Mouse (Mus musculus): ENCODE results near the gene Sppl2b. TPM values are rescaled to one million over a fixed set of nuclear protein-coding genes. Genes with fewer than 3 reads are reported as not detected.
A peak's percentile ranks its signal among the peaks of the same experiment; 100 is the strongest.

Gene Sppl2b
- total and polyA plus RNA-seq, 2 experiments from 2014 or later = 78.6 to 132 TPM

DNA sequence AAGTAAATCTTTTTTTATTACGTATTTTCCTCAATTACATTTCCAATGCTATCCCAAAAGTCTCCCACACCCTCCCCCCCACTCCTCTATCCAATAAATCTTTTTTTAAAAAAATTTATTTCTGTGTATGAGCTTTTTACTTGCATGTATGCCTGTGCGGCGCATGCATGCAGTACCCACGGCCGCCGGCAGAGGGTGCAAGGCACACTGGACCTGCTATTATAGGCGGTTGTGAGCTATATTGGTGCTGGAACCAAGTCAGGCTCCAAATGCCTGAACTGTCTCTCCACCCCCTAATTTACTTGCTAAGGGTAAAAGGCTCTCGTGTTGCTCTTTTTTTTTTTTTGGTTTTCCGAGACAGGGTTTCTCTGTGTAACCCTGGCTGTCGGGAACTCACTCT, 26.2 kb downstream of the Sppl2b start:
- no peak overlapping the region for H3K4me2 ChIP-seq (ENCODE audit: low read depth, low read length, poor library complexity, severe bottlenecking)
- H3K36me3 ChIP-seq (ENCODE audit: insufficient read depth, low read length) = no peaks in the 10 kb centered on the region
- TF ChIP-seq CTCF (IDR thresholded peaks at IDR 0.05) = peak; percentile 78
- ATAC-seq (ENCODE audit: low FRiP score) (no peak), DNase-seq (ENCODE audit: low spot score) (peak; percentile 47)
- H3K9ac ChIP-seq (replicated peaks; ENCODE audit: low read length, poor library complexity, severe bottlenecking) = no peak overlapping the region
- H3K27ac ChIP-seq (ENCODE audit: low read depth, low read length) = no peak overlapping the region
- H3K27me3 ChIP-seq (ENCODE audit: insufficient read depth, low read length) = no peaks in the 10 kb centered on the region
- no peaks in the 10 kb centered on the region for H3K9me3 ChIP-seq (ENCODE audit: low read length)
- H3K4me1 ChIP-seq (ENCODE audit: insufficient read depth, low read length) = no peaks in the 10 kb centered on the region
- H3K4me3 ChIP-seq (ENCODE audit: low read depth, low read length) = no peak overlapping the region
- WGBS = 26% methylated on average over 10 of the region's 10 CpGs

DNA sequence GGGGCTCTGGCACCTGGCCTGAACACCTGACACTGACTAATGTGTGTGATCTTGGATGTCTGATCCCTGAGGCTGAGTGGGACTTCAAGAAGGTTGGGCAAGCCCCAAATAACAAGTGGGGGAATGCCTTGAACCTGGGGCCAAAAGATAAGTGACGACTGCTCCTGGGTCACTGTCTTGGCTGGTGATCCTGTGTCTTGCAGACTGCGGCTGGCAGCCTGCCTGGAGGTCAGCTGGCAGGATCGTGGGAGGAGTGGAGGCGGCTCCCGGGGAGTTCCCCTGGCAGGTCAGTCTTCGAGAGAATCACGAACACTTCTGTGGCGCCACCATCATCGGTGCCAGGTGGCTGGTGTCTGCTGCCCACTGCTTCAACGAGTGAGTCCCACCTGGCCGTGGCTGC, 32.1 kb downstream of the Sppl2b start:
- H3K4me3 ChIP-seq (ENCODE audit: low read depth, low read length) = no peak overlapping the region
- ATAC-seq (ENCODE audit: low FRiP score) = no peak
- H3K27ac ChIP-seq (ENCODE audit: low read depth, low read length) = no peak overlapping the region
- peak; percentile 12 for DNase-seq (ENCODE audit: low spot score)
- TF ChIP-seq CTCF (IDR thresholded peaks at IDR 0.05) = no peak
- no peaks in the 10 kb centered on the region for H3K4me1 ChIP-seq (ENCODE audit: insufficient read depth, low read length)
- WGBS = 73% methylated on average over 11 of the region's 11 CpGs
- no peaks in the 10 kb centered on the region for H3K36me3 ChIP-seq (ENCODE audit: insufficient read depth, low read length)
- H3K9me3 ChIP-seq (ENCODE audit: low read length) = no peaks in the 10 kb centered on the region
- no peak overlapping the region for H3K9ac ChIP-seq (replicated peaks; ENCODE audit: low read length, poor library complexity, severe bottlenecking)
- H3K4me2 ChIP-seq (ENCODE audit: low read depth, low read length, poor library complexity, severe bottlenecking) = no peak overlapping the region
- no peaks in the 10 kb centered on the region for H3K27me3 ChIP-seq (ENCODE audit: insufficient read depth, low read length)

- no peak for TF ChIP-seq CTCF (IDR thresholded peaks at IDR 0.05)
- Histone ChIP-seq H3K36me3 (ENCODE audit: insufficient read depth, low read length) (peaks cover 9% of the 10 kb centered on the region; the same call in 1 of the 2 replicates), H3K4me1 (ENCODE audit: insufficient read depth, low read length) (peaks cover 4% of the 10 kb centered on the region; the same call in 1 of the 2 replicates), H3K9ac (replicated peaks; ENCODE audit: low read length, poor library complexity, severe bottlenecking) (no peak overlapping the region), H3K27me3 (ENCODE audit: insufficient read depth, low read length) (no peaks in the 10 kb centered on the region), H3K4me3 (ENCODE audit: low read depth, low read length) (no peak overlapping the region), H3K27ac (ENCODE audit: low read depth, low read length) (no peak overlapping the region), H3K4me2 (ENCODE audit: low read depth, low read length, poor library complexity, severe bottlenecking) (no peak overlapping the region), H3K9me3 (ENCODE audit: low read length) (no peaks in the 10 kb centered on the region)
- ATAC-seq (ENCODE audit: low FRiP score) (no peak), DNase-seq (ENCODE audit: low spot score) (no peak)
- 89% methylated on average over 7 of the region's 7 CpGs for WGBS
Measured at GRCm38 (mm10) chr10:80895100-80895499, 40.0 kb downstream of the Sppl2b start.

DNA sequence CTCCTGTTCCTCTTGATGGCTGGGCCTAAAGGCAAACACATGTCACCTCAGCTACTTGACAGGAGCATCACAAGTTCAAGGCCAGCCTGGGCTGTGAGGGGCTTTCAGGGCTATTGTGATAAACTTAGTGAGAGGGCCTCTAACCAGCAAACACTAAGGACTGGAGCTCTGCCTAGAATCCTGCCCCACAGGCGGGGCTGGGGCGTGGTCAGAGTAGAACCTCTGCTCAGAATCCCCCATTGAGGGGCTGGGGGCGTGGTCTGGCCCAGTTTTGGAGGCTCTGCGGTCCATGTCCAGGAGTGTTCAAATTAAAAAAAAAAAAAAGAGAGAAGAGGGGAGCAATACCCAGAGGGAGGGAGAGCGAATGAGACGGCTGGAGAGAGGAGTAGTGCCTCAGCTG, 40.6 kb downstream of the Sppl2b start:
- Histone ChIP-seq H3K4me2 (ENCODE audit: low read depth, low read length, poor library complexity, severe bottlenecking) (no peak overlapping the region), H3K27ac (ENCODE audit: low read depth, low read length) (no peak overlapping the region), H3K9me3 (ENCODE audit: low read length) (no peaks in the 10 kb centered on the region), H3K27me3 (ENCODE audit: insufficient read depth, low read length) (no peaks in the 10 kb centered on the region), H3K4me3 (ENCODE audit: low read depth, low read length) (no peak overlapping the region), H3K4me1 (ENCODE audit: insufficient read depth, low read length) (peaks cover 4% of the 10 kb centered on the region; the same call in 1 of the 2 replicates), H3K9ac (replicated peaks; ENCODE audit: low read length, poor library complexity, severe bottlenecking) (no peak overlapping the region), H3K36me3 (ENCODE audit: insufficient read depth, low read length) (peaks cover 9% of the 10 kb centered on the region; the same call in 1 of the 2 replicates)
- WGBS = 83% methylated on average over 6 of the region's 6 CpGs
- ATAC-seq (ENCODE audit: low FRiP score) (no peak), DNase-seq (ENCODE audit: low spot score) (no peak)
- TF ChIP-seq CTCF (IDR thresholded peaks at IDR 0.05) = no peak

DNA sequence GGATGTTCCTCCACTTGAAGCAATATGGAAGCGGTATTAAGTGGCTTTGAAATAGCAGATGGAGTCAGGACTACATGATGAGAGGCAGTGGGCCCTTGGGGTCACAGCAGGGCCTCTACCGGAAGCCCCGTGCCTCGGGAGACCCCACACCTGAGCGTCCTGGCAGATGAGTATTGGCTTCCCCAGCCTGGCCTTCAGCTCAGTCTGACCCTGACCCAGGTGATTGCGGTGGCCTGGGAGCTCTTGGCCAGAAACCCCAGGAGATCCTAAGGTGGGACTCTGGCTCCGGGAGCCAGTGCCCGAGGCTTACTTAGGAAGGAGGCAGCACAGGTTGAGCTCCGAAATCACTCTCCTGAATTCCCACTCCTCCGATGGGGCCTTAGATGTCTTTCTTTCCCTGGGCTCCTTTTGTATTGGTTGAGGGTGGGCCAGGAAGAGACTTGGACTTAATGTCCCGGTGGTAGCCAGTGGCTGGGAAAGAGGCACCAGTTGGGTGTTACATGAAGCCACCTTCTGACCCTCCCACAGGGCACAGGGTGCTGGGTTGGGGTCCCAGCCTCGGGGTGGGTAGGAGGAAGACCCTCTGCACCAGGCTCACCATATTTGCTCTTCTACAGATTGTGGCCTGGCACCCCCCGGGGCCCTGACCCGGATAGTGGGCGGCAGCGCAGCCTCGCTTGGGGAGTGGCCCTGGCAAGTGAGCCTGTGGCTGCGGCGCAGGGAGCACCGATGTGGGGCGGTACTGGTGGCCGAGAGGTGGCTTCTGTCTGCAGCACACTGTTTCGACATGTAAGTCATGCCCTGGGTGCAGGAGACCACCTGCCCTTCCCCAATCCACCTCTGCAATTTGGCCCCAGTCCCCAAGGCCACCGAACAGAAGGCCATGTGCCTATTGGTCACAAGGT, 41.8 kb downstream of the Sppl2b start:
- Histone ChIP-seq H3K27me3 (ENCODE audit: insufficient read depth, low read length) (no peaks in the 10 kb centered on the region), H3K9ac (replicated peaks; ENCODE audit: low read length, poor library complexity, severe bottlenecking) (no peak overlapping the region), H3K36me3 (ENCODE audit: insufficient read depth, low read length) (peaks cover 9% of the 10 kb centered on the region; the same call in 1 of the 2 replicates), H3K9me3 (ENCODE audit: low read length) (no peaks in the 10 kb centered on the region), H3K4me3 (ENCODE audit: low read depth, low read length) (no peak overlapping the region), H3K4me2 (ENCODE audit: low read depth, low read length, poor library complexity, severe bottlenecking) (no peak overlapping the region), H3K4me1 (ENCODE audit: insufficient read depth, low read length) (peaks cover 4% of the 10 kb centered on the region; the same call in 1 of the 2 replicates), H3K27ac (ENCODE audit: low read depth, low read length) (no peak overlapping the region)
- WGBS = 73% methylated on average over 24 of the region's 24 CpGs
- DNase-seq (ENCODE audit: low spot score) = no peak
- no peak for ATAC-seq (ENCODE audit: low FRiP score)
- TF ChIP-seq CTCF (IDR thresholded peaks at IDR 0.05) = no peak

- H3K36me3 ChIP-seq (ENCODE audit: insufficient read depth, low read length) = peaks cover 20% of the 10 kb centered on the region
- no peak overlapping the region for H3K4me2 ChIP-seq (ENCODE audit: low read depth, low read length, poor library complexity, severe bottlenecking)
- DNase-seq (ENCODE audit: low spot score) (peak; percentile 26), ATAC-seq (ENCODE audit: low FRiP score) (no peak)
- H3K27ac ChIP-seq (ENCODE audit: low read depth, low read length) = no peak overlapping the region
- H3K4me1 ChIP-seq (ENCODE audit: insufficient read depth, low read length) = peaks cover 4% of the 10 kb centered on the region; the same call in 1 of the 2 replicates
- WGBS = 29% methylated on average over 35 of the region's 41 CpGs
- H3K27me3 ChIP-seq (ENCODE audit: insufficient read depth, low read length) = no peaks in the 10 kb centered on the region
- no peak overlapping the region for H3K9ac ChIP-seq (replicated peaks; ENCODE audit: low read length, poor library complexity, severe bottlenecking)
- H3K4me3 ChIP-seq (ENCODE audit: low read depth, low read length) = no peak overlapping the region
- H3K9me3 ChIP-seq (ENCODE audit: low read length) = no peaks in the 10 kb centered on the region
- no peak for TF ChIP-seq CTCF (IDR thresholded peaks at IDR 0.05)
Measured at GRCm38 (mm10) chr10:80897861-80898510, 42.9 kb downstream of the Sppl2b start.
